Mouse (Mus musculus) right cerebral cortex, postnatal 14 days (tissue): ENCODE results near the gene Adgrg3.
"Not testable (repeated sequence)": the region's sequence is repeated elsewhere in the genome, so short reads cannot be mapped to it uniquely, and the experiment has no call there.

Source experiments
- DNase-seq: peaks from one replicate; pipeline ENCODE4 v3.0.0; 2022

Adgrg3 gene

DNA sequence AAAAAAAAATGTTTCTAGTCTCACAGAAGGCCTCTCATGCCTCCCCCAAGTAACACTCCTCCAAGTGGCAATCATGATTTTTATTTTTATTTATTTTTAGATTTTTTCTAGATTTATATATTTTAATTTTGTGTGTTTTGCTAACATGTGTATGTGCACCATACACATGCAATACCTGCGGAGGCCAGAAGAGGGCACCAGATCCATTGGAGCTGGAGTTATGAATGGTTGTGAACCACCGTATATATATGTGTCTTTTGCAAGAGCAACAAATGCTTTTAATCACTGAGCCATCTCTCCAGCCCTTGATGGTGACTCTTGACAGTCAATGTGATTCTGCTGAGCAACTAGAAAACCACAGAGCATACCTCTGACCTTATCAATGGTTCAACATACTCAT lies 7.9 kb downstream of the Adgrg3 start:
- DNase-seq, result peak; percentile 56

DNA sequence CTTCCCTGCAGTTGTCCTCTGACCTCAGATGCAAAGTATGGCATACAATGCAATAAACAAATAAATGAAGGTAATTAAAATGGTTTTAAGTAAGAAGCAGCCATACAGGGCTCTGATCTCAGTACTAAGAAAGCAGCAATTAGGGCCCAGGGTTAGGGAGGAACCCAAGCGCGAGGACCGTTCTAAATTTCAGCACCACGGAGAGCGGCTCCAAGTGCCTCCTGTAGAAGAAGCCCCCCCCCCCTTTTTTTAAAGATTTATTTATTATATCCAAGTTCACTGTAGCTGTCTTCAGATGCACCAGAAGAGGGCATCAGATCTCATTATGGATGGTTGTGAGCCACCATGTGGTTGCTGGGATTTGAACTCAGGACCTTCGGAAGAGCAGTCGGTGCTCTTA lies 10.9 kb downstream of the Adgrg3 start:
- DNase-seq, result not testable (repeated sequence)

DNA sequence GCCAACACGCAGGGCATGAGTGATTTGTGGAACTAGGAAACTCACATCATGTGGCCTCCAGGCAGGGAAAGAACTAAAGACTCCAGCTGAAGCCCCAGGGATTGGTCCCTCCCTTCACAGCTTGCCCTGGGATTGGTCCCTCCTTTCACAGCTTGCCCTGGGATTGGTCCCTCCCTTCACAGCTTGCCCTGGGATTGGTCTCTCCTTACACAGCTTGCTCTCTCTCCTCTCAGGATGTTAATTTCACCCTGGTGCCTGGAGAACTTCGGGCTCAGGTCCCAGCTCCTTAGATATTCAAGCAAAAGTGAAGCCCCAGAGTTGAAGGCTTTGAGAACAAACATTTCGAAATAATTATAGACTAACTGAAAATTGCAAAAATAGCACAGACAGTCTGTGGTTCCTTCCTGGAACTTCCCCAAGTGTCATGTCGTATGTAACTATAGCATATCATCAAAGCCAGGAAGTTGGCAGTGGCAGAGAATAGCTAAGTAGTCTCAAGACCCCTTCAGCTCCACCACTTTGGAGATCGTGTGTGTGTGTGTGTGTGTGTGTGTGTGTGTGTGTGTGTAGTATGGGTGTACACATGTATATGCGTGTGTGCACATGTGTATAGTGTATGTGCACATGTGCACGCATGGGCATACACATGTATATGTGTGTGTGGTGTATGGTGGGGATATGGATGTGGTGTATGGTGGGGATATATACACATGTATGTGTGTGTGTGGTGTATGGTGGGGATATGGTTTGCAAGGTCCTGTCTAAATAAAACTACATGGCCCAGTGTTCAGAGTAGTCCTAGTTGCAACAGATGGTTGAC lies 19.8 kb downstream of the Adgrg3 start:
- peak; percentile 50 for DNase-seq

DNA sequence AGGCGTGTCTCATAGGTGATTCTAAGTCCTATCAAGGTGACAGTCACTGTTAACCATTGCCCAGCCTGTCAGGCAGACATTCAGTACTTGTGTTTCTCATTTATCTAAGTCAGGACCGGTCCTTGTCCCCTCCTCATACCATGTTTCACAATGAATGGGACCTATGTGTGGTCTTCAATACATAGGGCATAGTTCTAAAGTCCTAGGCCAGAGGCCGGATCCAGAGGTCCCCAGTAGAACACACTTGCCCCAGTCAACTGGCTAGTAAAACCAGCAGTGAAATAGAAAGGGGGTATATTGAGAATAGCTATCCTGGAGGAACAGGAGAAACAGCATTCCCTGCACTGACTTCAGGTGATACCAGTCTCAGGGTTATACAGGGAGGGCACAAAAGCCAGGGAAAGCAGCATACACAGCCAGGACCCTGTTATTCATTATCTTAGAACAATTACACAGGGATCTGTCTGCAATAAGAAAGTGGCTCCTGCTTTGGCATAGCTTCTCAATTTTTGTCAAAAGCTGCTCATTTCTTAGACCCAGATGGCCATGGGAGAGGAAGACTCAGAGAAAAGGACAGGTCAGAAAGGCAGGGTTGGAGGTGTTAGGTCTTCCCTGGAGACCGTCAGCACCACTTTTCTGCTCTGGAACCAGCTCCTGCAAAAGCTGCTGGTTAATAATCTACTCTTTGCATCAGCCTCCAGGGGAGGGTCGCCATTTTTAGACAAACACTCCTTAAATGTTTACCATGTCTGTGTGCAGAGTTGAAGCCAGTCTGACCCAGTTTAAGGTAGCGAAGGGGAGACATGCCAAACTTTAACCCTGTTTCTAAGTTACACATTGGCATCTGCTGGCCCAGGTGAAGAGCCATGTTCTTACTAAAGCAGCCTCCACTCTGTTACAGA lies 24.6 kb downstream of the Adgrg3 start:
- DNase-seq, result no peak

DNA sequence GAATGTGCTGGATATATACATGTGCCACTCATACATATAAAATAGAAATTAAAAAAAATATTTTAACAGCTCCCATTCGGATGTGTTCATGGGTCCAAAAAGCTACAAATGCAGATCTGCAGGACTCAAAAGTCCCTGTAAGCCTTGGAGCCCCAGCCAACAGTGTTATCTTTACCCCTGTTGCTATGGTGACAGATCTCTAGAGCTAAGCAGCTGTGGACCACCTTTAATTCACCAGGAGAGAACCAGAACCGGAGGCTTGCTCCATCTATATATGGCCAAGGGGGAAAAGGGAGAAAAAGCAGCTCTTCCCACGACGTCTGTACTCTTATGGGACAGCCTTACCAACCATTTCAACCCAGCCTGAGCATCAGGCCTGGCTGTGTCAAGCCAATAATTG lies 27.3 kb downstream of the Adgrg3 start:
- DNase-seq, result no peak

DNA sequence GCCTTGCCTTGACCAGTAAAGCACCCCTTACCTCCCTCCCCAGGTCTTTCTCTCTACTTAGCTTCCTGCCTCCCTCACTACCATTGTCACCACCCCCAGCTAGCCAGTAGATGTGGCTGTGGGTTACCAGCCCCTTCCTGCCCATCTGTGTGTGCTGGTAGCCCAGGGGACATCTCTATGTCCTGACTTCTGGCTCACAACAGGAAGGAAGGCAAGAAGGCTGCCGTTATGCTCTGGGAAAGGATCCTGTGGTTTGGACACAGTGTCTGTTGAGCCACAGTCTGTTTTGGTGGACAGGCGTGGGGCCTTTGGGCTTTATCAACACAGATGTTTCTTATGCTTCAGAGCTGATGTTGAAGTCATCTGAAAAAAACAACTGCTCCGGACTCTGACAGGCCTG lies 29.5 kb downstream of the Adgrg3 start:
- DNase-seq, result no peak

DNA sequence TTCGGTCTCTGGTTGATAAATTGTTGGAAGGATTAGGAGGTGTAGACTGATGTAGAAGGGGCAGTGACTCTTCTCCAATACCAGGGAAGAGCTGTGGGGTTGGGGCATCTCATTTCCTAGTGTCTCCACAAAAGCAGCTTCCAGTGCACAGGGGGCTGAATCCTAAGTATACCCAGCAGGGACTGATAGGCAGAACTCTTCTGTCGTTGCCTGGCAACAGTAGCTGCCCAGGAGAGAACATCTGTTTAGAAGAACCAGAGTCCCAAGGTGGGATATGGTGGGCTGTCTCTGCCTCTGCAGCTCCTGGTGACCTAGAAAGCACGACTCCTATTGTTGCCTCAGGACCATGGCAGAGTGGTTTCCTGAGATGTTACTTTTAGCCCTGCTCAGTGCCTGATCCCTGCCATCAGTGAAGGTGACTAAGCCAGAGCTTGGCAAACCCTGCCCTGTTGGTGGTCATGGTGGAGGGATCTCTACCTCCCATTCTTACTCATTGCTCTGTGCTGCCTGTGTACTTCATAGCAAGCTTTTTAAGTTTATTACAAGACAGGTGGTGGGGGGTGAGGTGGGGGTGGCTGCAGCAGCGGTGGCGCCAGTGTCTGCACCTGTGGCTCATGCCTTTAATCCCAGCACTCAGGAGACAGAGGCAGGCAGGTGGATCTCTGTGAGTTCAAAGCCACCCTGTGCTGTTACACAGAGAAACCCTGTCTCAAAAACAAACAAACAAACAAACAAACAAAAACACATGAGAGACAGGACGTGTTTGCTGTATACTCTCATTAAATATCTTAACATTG lies 30.6 kb downstream of the Adgrg3 start:
- DNase-seq, result no peak

DNA sequence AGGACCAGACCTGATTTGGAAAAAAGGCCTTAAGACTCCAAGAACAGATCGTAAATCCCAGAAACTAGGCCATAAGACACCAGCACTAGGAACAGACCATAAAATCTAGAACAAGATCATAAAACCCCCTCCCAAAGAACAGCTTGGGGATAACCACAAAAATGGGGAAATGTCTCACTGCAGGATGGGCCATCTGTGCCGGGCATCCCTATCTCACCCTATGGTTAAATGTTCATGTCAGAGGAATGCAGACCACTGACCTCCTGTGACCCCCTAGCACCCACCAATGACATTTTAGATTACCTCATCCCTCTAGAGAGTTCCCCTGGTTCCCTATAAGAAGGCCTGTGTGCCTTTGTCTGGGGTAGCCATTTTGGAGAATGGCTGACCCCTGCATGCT lies 32.1 kb downstream of the Adgrg3 start:
- DNase-seq, result no peak

DNA sequence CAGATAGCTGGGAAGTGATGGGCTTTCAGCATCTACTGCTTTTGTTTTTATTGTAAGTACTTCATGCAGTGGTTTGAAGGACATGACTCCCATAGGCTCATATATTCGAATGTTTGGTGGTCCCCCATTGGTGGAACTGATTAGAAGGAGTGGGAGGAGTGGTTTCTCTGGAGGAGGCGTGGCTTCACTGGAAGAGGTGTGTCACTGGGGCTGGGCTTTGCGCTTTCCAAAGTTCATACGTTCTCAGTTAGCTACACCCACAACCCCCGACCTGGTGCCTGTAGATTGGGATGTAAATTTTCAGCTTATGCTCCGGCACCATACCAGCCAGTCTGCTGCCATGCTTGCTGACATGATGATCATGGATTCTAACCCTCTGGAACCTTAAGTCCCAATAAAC lies 36.9 kb downstream of the Adgrg3 start:
- no peak for DNase-seq

DNA sequence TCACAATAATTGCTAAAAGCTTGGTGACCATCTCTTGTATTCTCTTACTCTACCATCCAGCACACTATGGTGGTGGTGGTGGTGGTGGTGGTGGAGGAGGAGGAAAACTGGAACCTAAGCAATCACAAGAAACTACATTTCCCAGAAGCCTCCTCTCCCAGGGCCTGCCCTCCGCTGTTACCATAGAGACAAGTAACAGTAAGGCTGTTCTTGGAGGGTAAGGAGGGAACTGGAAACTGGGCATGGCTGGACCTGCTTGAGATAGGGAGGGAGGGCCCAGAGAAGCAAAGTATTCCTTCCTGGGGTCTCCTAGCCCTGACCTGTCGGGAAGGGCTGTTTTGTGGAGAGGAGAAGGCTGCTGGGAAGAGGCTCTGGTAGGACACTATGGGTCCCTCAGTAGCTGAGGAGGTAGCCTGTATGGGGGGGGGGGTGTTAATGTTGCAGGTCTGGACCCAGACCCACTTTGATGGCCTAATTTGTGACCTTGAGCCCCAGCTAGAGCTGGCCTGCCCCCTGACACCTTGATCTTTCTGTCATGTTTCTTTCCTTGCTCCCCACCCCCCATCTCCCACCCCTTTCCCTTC lies 37.5 kb downstream of the Adgrg3 start, which contains the start of gene Drc7:
Drc7 (plus strand) TSS at position 177 of the 584 bp plus-strand sequence.
- peak; percentile 26 for DNase-seq

DNA sequence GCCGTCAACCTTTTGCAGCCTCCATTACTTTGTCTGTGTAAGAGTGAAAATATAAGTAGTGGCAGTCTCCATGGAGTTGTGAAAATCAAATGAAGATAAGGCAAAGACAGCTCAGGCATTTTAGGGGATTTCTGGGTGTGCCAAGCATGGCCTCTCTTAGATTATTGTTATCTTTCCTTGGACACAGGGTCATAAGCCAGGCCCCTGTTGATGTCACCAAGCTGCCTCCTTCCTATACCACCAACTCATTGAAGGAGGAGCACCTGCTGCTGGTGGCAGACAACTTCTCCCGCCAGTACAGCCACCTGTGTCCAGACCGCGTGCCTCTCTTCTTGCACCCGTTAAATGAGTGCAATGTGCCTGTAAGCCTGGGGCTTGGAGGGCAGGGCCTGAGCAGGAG lies 38.9 kb downstream of the Adgrg3 start:
- DNase-seq, result no peak

DNA sequence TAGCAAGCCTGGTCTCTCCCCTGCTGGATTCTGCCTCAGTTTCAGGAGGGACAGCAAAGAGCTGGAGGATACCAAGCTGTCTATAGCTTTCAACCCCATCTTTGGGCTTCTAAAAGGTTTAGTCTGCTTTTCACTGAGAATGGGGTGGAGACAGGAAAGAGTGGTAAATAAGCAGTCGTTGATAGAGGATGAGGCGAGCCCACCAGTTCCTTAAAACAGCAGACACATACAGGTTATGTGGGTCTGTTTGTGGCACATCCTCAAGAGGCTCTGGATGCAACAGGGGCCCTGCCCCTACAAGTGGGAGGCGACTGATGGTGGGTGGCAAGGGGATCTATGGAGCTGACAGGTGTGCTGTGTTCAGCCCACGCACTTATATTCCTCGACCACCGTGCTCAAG lies 41.2 kb downstream of the Adgrg3 start:
- DNase-seq, result no peak

DNA sequence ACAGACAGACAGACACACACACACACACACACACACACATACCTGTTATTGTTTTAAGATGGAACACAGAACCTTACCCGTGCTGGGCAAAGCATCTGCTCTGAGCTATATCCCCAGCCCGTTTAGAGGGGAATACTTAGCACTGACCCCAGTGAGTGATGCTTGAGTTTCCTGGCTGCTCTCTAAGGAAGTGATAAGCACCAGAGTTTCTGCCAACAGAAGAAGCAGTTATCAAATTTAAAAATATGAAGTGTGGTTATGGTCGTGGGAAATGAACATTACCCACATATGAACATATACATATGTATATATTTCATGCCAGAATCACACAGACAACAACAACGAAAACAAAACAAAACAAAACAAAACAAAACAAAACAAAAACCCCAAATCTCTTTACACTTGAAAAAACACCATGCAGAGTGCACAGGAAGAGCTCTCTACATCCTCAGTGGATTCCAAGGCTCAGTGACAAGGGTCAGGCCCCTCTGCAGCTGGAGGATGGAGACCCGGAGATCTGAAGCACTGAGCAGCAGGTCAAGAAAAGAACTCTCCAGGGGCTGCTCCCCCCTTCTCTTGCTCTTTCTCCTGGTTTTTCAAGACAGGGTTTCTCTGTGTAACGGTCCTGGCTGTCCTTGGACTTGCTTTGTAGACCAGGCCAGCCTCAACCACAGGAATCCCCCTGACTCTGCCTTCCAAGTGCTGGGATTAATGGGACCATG lies 42.5 kb downstream of the Adgrg3 start:
- DNase-seq, result no peak

DNA sequence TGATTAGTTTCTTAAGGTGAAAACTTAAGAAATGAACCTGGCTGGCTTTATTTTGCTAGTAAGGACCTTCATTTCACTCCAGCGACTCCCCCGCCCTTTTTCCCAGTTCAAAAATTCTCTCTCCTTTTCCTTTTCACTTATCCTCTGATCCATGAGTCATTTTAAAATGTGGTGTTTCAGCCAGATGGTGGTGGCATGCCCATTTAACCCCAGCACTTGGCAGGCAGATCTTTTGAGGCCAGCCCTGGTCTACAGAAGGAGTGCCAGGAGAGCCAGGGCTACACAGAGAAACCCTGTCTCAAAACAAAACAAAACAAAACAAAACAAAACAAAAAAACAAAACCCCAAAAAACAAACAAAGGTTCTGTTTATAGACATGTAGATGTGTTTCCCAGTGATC lies 47.0 kb downstream of the Adgrg3 start:
- no peak for DNase-seq

DNA sequence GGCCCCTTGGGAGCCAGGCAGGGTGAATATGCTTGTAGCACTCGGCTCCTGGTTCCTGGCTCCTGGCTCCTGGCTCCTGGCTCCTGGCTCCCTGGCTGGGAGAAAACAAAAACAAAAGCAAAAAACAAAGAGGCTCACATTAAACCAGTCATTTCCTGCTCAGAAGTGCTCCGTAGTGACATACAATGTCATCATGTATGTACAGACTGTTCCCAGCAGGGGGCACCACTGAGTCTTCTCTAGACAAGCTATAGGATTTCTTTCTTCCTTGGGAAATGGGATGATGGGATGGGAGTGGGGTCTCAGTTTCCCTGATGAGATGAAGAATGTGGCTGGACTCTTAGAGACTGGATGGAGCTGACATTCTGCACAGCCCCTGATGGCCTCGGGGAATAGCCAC lies 50.1 kb downstream of the Adgrg3 start:
- DNase-seq, result peak; percentile 74

DNA sequence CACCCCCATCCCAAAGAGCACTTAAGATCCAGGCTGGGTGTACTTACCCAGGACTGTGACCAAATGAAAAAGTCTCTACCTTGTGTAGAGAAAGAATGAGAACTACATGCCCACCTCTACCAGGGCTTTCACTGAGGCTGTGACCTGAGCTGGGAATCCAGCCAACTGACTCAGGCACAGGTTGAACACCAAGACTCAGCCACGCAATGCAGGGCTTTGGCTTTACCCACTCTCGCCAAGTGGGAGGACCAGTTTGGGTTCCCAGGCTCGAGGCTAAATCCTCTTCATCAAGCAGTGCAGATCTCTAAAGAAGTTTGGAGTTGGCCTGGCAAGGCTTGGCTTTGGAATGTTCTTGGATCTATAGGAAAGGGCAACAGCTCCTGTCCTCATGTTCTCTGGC lies 58.0 kb downstream of the Adgrg3 start:
- no peak for DNase-seq

DNA sequence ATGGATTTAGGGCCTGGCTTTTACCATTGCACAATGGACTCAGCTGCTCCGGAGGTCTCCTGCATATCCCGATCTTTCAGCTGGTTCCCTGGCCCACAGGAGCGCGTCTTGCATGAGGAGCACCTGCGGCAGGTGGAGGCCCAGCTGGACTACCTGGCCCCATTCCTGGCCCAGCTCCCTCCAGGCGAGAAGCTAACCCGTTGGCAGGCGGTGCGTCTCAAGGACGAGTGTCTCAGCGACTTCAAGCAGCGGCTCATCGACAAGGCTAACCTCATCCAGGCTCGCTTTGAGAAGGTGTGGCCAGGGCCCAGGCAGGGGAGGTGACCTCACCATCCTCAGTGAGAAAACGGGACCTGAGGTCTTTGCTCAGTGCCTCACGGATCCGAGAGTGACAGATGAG lies 58.7 kb downstream of the Adgrg3 start:
- DNase-seq, result no peak

DNA sequence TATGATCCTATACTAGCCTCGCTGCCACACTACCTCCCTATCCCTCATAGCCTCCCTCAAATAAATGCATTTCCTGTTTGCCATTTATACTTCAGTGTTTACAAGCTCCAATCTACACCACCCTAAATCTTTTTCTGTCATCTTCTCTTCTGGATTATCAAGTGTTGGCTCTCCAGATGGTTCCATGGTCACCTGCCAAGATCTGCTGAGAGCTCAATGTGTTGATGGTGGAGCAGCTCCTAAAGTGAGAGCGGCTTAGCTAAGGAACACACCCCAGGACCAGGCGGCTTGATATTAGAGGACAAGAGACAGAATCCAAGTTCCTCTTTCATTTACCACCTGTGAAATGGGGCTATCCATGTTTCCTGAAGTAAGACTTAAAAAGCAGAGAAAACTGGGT lies 60.6 kb downstream of the Adgrg3 start:
- DNase-seq, result no peak

DNA sequence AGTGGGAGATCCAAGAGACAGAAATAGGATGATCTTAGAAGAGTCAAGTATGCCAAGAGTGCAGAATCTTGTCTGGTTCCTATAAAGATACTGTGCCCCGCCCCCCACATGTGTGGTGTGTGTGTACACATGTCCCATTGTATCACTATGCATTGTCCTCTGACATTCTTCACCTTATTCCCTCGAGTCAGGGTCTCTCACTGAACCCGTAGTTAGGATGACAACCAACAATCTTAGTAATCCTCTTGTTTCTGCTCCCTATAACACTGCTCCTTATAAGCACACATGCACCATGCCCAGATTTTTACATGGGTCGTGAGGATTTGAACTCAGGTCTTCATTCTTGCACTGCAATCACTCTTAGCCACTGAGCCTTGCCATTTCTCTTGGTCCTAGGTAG lies 61.8 kb downstream of the Adgrg3 start:
- DNase-seq, result no peak

DNA sequence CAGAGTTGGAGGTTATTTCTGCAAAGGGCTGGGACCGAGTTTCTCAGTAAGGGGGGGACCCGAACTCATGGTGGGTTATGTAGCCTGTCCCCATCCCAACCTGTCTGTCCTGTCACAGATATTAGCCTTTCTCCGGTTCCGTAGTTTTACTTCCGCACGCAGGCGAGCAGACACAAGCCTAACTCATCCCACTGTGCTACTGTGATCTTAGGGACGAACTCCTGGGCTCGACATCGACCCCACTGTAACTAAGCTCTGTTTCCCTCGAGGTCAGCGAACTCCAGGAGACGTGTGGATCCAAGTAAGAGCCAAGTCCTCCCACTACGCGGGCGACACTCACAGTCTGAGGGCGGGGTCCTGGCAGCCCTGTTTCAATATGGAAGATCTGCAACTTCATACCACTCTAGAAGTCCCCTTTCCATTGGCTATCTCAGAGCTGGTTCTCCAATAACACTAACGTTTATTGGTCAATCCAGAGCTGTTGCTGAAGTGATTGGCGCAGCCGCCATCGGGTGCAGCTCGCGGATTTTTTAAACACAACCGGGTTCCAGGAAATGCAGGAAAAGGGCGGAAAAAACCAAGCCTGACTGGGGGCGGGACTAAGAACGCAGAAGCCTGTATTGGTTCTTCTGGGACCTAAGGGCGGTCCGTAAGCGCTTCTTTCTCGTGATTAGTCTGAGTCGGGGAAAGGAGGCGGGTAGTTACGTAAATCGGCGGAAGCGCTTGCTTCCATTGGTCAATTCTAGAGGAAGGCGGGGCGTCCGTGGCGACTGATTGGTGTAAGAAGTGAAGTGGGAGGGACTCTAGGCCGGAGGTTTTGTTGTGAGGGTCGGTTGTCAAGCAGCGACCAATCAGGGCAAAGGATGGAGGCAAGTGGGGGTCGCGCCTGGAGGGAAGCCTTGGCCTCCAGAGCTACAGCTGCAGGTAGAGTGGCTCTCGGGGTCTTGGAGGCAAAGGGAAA lies 63.2 kb downstream of the Adgrg3 start, which contains the start of gene Katnb1:
Katnb1 (plus strand) TSS at position 806 of the 961 bp plus-strand sequence.
- DNase-seq, result peak; percentile 96

DNA sequence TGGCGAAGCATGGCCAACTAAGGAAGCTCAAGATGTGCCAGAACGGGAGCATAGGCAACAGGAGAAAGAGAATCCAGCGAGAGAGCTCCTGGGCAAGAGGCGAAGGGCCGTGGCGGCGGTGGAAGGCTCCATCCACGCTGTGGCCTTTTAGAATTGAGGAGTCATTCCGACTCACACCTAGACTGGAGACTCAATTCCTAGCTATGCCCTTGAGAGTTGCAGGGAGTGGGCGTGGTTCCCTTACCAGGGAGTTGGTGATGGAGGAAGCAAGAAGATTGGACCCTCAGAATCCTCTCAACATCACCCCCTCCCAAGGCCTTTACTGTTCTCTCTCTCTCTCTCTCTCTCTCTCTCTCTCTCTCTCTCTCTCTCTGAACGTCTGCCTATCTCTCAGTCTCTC lies 64.2 kb downstream of the Adgrg3 start:
- no peak for DNase-seq
